Mouse (Mus musculus) small intestine, adult 2 months (tissue): ENCODE measurements at regions not wholly inside any gene's neighbourhood (a gene's known extent, or its start where the extent isn't known, plus 50 kb on each side); places are given as distances from the start of the nearest gene placed in this dataset.

Source experiments
- H3K27ac ChIP-seq: fragments of 200-500 bp; 2 replicates; pipeline ENCODE4 v1.5.1; 2012; ENCODE audit warnings: low read depth, low read length, control low read depth, inconsistent platforms; ENCODE audit not compliant: insufficient read depth
- H3K27me3 ChIP-seq: fragments of 200-500 bp; 2 replicates; pipeline ENCODE4 v1.6.1; 2012; ENCODE audit warnings: mild to moderate bottlenecking, moderate library complexity, low read length, inconsistent platforms; ENCODE audit not compliant: control insufficient read depth, insufficient read depth
- H3K36me3 ChIP-seq: fragments of 200-500 bp; 2 replicates; pipeline ENCODE4 v1.6.1; 2012; ENCODE audit warnings: mild to moderate bottlenecking, low read length, control low read depth, inconsistent platforms; ENCODE audit not compliant: control insufficient read depth, insufficient read depth
- H3K4me1 ChIP-seq: fragments of 200-500 bp; 2 replicates; pipeline ENCODE4 v1.6.1; 2012; ENCODE audit warnings: low read length, inconsistent platforms, mixed read lengths; ENCODE audit not compliant: control insufficient read depth, insufficient read depth, insufficient read length
- H3K4me3 ChIP-seq: fragments of 200-500 bp; 2 replicates; pipeline ENCODE4 v1.5.1; 2012; ENCODE audit warnings: low read depth, mild to moderate bottlenecking, control low read depth, inconsistent platforms, low read length, moderate library complexity
- CTCF ChIP-seq: fragments of 200-500 bp; IDR thresholded peaks from 2 replicates; pipeline ENCODE4 v1.5.1; 2012; ENCODE audit warnings: low read depth, mild to moderate bottlenecking, control low read depth, inconsistent platforms, low read length, moderate library complexity, mixed read lengths; ENCODE audit not compliant: insufficient replicate concordance, insufficient read length; ENCODE audit errors: extremely low read depth
- POLR2A ChIP-seq: fragments of 200-500 bp; IDR thresholded peaks from 2 replicates; pipeline ENCODE4 v1.6.1; 2012; ENCODE audit warnings: low read depth, mild to moderate bottlenecking, control low read depth, inconsistent platforms, low read length, moderate library complexity
- WGBS: fragments of 180-500 bp; shearing (Covaris S2); methylation state at CpG from one replicate; pipeline ENCODE4 v1.1.7; 2018; 5-methylcytosine and 5-hydroxymethylcytosine counted together

GRCm38 (mm10) chr13:110725821-110726220, 331.0 kb downstream of the Plk2 start:
- no peaks in the 10 kb centered on the region for H3K4me1 ChIP-seq
- H3K36me3 ChIP-seq: no peaks in the 10 kb centered on the region
- no peak overlapping the region for H3K27ac ChIP-seq
- H3K4me3 ChIP-seq: no peak overlapping the region
- no peaks in the 10 kb centered on the region for H3K27me3 ChIP-seq
- TF ChIP-seq CTCF (no peak), POLR2A (no peak)
- 43% methylated on average over 3 of the region's 3 CpGs for WGBS

GRCm38 (mm10) chr13:110735511-110735910, 340.7 kb downstream of the Plk2 start:
- WGBS: 38% methylated on average over 5 of the region's 5 CpGs
- TF ChIP-seq CTCF (no peak), POLR2A (no peak)

GRCm38 (mm10) chr13:110741576-110742206, 346.8 kb downstream of the Plk2 start:
- Histone ChIP-seq H3K27me3 (no peaks in the 10 kb centered on the region), H3K4me3 (no peak overlapping the region), H3K27ac (no peak overlapping the region), H3K4me1 (no peaks in the 10 kb centered on the region), H3K36me3 (no peaks in the 10 kb centered on the region)
- WGBS: 65% methylated on average over 11 of the region's 11 CpGs
- TF ChIP-seq POLR2A (no peak), CTCF (no peak)

More at GRCm38 (mm10) chr13:110735511-110735910, 340.7 kb downstream of the Plk2 start:
- no peaks in the 10 kb centered on the region for H3K36me3 ChIP-seq
- H3K4me3 ChIP-seq: no peak overlapping the region
- no peaks in the 10 kb centered on the region for H3K27me3 ChIP-seq
- H3K4me1 ChIP-seq: no peaks in the 10 kb centered on the region
- no peak overlapping the region for H3K27ac ChIP-seq

- WGBS: 25% methylated on average over 6 of the region's 6 CpGs
Observed at GRCm38 (mm10) chr13:110747223-110747868, 352.5 kb downstream of the Plk2 start.

DNA sequence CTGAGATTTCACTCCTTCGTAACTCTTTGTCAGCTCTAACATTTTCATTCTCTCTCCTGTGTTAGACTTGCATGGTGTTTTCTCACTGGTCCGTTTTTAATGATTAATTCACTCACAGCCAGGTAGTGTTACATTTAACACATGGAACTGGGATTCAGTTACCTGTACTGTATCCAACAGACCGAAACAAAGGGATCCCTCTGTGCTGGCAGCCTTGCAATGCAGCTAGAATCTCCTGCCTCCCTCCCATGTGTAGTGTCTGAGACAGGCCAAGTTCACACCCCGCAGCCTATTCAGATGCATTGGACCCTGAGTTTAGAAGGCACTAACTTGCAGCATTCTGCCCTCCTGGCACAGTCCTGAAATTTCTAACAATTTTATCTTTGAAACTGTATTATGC, 357.9 kb downstream of the Plk2 start:
- WGBS: 91% methylated on average over 4 of the region's 4 CpGs

More at GRCm38 (mm10) chr13:110747223-110747868, 352.5 kb downstream of the Plk2 start:
- Histone ChIP-seq H3K27me3 (no peaks in the 10 kb centered on the region), H3K4me3 (no peak overlapping the region), H3K27ac (no peak overlapping the region), H3K36me3 (no peaks in the 10 kb centered on the region), H3K4me1 (peaks cover 3% of the 10 kb centered on the region; the same call in 1 of the 2 replicates)
- TF ChIP-seq POLR2A: no peak
- no peak for TF ChIP-seq CTCF

GRCm38 (mm10) chr13:110754548-110754947, 359.7 kb downstream of the Plk2 start:
- no peak overlapping the region for H3K4me3 ChIP-seq
- WGBS: 91% methylated on average over 9 of the region's 9 CpGs
- no peak for TF ChIP-seq POLR2A
- TF ChIP-seq CTCF: no peak

More for the DNA sequence above, 357.9 kb downstream of the Plk2 start:
- TF ChIP-seq POLR2A: no peak
- no peak for TF ChIP-seq CTCF
- Histone ChIP-seq H3K27ac (no peak overlapping the region), H3K4me3 (no peak overlapping the region), H3K36me3 (no peaks in the 10 kb centered on the region), H3K4me1 (peaks cover 3% of the 10 kb centered on the region; the same call in 1 of the 2 replicates), H3K27me3 (no peaks in the 10 kb centered on the region)

DNA sequence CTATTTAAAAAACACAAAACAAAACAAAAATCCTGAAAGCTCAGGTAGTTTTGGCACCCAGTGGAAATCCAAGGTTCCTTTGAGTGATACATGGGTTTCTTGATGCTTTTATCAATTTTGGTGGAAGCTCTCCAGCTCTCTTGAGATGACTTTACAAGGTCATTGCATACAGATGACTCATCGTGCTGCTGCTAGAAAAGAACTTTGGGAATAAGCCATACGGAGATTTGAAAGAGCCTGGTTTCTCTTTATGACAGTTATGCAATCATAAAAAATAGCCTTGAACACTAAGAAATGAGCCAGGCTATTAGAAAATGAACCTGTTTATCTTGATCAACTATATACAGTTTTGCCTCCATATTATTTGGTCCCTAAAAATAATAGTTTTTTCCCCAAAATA, 362.0 kb downstream of the Plk2 start:
- 23% methylated on average over 2 of the region's 2 CpGs for WGBS
- Histone ChIP-seq H3K27me3 (no peaks in the 10 kb centered on the region), H3K27ac (no peak overlapping the region), H3K4me3 (no peak overlapping the region), H3K36me3 (no peaks in the 10 kb centered on the region), H3K4me1 (no peaks in the 10 kb centered on the region)
- no peak for TF ChIP-seq POLR2A
- TF ChIP-seq CTCF: no peak

More at GRCm38 (mm10) chr13:110754548-110754947, 359.7 kb downstream of the Plk2 start:
- H3K36me3 ChIP-seq: no peaks in the 10 kb centered on the region
- no peaks in the 10 kb centered on the region for H3K4me1 ChIP-seq
- no peak overlapping the region for H3K27ac ChIP-seq
- H3K27me3 ChIP-seq: no peaks in the 10 kb centered on the region
